Mouse (Mus musculus) myocyte (in vitro differentiated cells): ENCODE measurements around the gene Brip1.

Experiments used
- CEBPB ChIP-seq: IDR thresholded peaks from 2 replicates; pipeline ENCODE4 v1.6.1; 2011; ENCODE audit warnings: mild to moderate bottlenecking, moderate library complexity; ENCODE audit not compliant: poor library complexity, insufficient read depth, severe bottlenecking
- E2F4 ChIP-seq: IDR thresholded peaks from one replicate; pipeline ENCODE4 v1.6.1; 2011; ENCODE audit warnings: mild to moderate bottlenecking, control low read depth, moderate library complexity; ENCODE audit not compliant: insufficient read depth
- MAX ChIP-seq: IDR thresholded peaks from one replicate; pipeline ENCODE4 v1.6.1; 2011; ENCODE audit warnings: low read depth, mild to moderate bottlenecking, control low read depth
- MYOD1 ChIP-seq, 3 experiments: IDR thresholded peaks; one replicate each; pipeline ENCODE4 v1.6.1; 2011; ENCODE audit warnings: control low read depth in 2 of 3, low read depth in 2 of 3, mild to moderate bottlenecking in 2 of 3, moderate library complexity in 1 of 3; ENCODE audit not compliant: insufficient read length in 2 of 3, control insufficient read depth in 1 of 3
- MYOG ChIP-seq, 3 experiments: IDR thresholded peaks; one replicate each; pipeline ENCODE4 v1.6.1; 2011; ENCODE audit warnings: control low read depth in 2 of 3, low read depth in 2 of 3, mild to moderate bottlenecking in 2 of 3; ENCODE audit not compliant: insufficient read length in 2 of 3, control insufficient read depth in 1 of 3, insufficient read depth in 1 of 3
- POLR2A ChIP-seq: IDR thresholded peaks from one replicate; pipeline ENCODE4 v1.6.1; 2011; ENCODE audit warnings: low read depth, mild to moderate bottlenecking, control low read depth, moderate library complexity; ENCODE audit not compliant: insufficient read length
- POLR2AphosphoS2 ChIP-seq: IDR thresholded peaks from one replicate; pipeline ENCODE4 v1.6.1; 2011; ENCODE audit warnings: low read depth, control low read depth; ENCODE audit not compliant: insufficient read length
- REST ChIP-seq: IDR thresholded peaks from one replicate; pipeline ENCODE4 v1.6.1; 2011; ENCODE audit warnings: mild to moderate bottlenecking, control low read depth, moderate library complexity; ENCODE audit not compliant: insufficient read depth, insufficient read length
- SRF ChIP-seq: IDR thresholded peaks from one replicate; pipeline ENCODE4 v1.6.1; 2011; ENCODE audit warnings: low read depth; ENCODE audit not compliant: control insufficient read depth, insufficient read length
- TCF12 ChIP-seq: IDR thresholded peaks from one replicate; pipeline ENCODE4 v1.6.1; 2011; ENCODE audit warnings: mild to moderate bottlenecking, control low read depth; ENCODE audit not compliant: poor library complexity, insufficient read depth, severe bottlenecking
- TCF3 ChIP-seq: IDR thresholded peaks from one replicate; pipeline ENCODE4 v1.6.1; 2011; ENCODE audit warnings: low read depth, control low read depth; ENCODE audit not compliant: insufficient read length
- USF1 ChIP-seq: IDR thresholded peaks from one replicate; pipeline ENCODE4 v1.6.1; 2011; ENCODE audit warnings: low read depth, mild to moderate bottlenecking, control low read depth, moderate library complexity

- TF ChIP-seq POLR2A (no peak), MAX (no peak), E2F4 (no peak), MYOD1 (IDR thresholded peaks at IDR 0.05; ENCODE audit: control insufficient read depth in 1 of 3, insufficient read length in 2 of 3, low read depth in 2 of 3) (no peak), USF1 (no peak), TCF12 (no peak), POLR2AphosphoS2 (no peak), REST (no peak), SRF (no peak), TCF3 (no peak), CEBPB (no peak), MYOG (IDR thresholded peaks at IDR 0.05; ENCODE audit: control insufficient read depth in 1 of 3, insufficient read depth in 1 of 3, insufficient read length in 2 of 3, low read depth in 2 of 3) (no peak)
Measured at GRCm38 (mm10) chr11:86101191-86101590, 99.8 kb downstream of the Brip1 start.
